Mouse (Mus musculus): ENCODE results near the gene Acbd5.

GRCm38 (mm10) chr2:23076783-23077182, 8.8 kb downstream of the Acbd5 start:
- TF ChIP-seq EP300 (IDR thresholded peaks at IDR 0.05) (no peak), CTCF (IDR thresholded peaks at IDR 0.05) (peak; percentile 30; the same call in 1 of the 2 replicates)
